Mouse (Mus musculus) limb, embryonic 14.5 days (tissue): ENCODE data around the gene Pou5f1. TPM values are rescaled to one million over a fixed set of nuclear protein-coding genes. Genes with fewer than 3 reads are reported as not detected.

Experiments
- ATAC-seq: fragments of 200-750 bp; cut with Nextera tagmentation; 2 replicates; pipeline ENCODE4 v1.8.0; 2017; ENCODE audit warnings: low read depth, moderate number of reproducible peaks, moderate TSS enrichment; ENCODE audit not compliant: low FRiP score
- DNase-seq: peaks from one replicate; pipeline ENCODE4 v3.0.0-alpha.2; 2015; ENCODE audit warnings: low spot score
- H3K27ac ChIP-seq: fragments of 300-500 bp; sonication (generic); replicated peaks from 2 replicates; pipeline ENCODE4 v1.5.1; 2014; ENCODE audit warnings: low read depth, mild to moderate bottlenecking, low read length, moderate library complexity, mixed read lengths
- H3K27me3 ChIP-seq: fragments of 300-500 bp; sonication (generic); 2 replicates; pipeline ENCODE4 v1.6.1; 2014; ENCODE audit warnings: low read length, mixed read lengths; ENCODE audit not compliant: control insufficient read depth, insufficient read depth
- H3K36me3 ChIP-seq: fragments of 300-500 bp; sonication (generic); 2 replicates; pipeline ENCODE4 v1.6.1; 2014; ENCODE audit warnings: mild to moderate bottlenecking, low read length, moderate library complexity, mixed read lengths; ENCODE audit not compliant: control insufficient read depth, insufficient read depth
- H3K4me1 ChIP-seq: fragments of 300-500 bp; sonication (generic); 2 replicates; pipeline ENCODE4 v1.6.1; 2014; ENCODE audit warnings: antibody characterized with exemption, low read length, mixed read lengths; ENCODE audit not compliant: control insufficient read depth, insufficient read depth
- H3K4me2 ChIP-seq: fragments of 300-500 bp; sonication (generic); replicated peaks from 2 replicates; pipeline ENCODE4 v1.6.1; 2014; ENCODE audit warnings: low read depth, mild to moderate bottlenecking, low read length, moderate library complexity; ENCODE audit not compliant: severe bottlenecking
- H3K4me3 ChIP-seq: fragments of 300-500 bp; sonication (generic); replicated peaks from 2 replicates; pipeline ENCODE4 v1.5.1; 2014; ENCODE audit warnings: low read length
- H3K9ac ChIP-seq: fragments of 300-500 bp; sonication (generic); 2 replicates; pipeline ENCODE4 v1.6.1; 2014; ENCODE audit warnings: mild to moderate bottlenecking, low read depth, low read length, moderate library complexity; ENCODE audit not compliant: severe bottlenecking
- H3K9me3 ChIP-seq: fragments of 300-500 bp; sonication (generic); 2 replicates; pipeline ENCODE4 v1.6.1; 2016; ENCODE audit warnings: low read length; ENCODE audit not compliant: control insufficient read depth
- POLR2A ChIP-seq: fragments of 200-500 bp; IDR thresholded peaks from 2 replicates; pipeline ENCODE4 v1.8.0; 2012; ENCODE audit warnings: inconsistent platforms, mild to moderate bottlenecking, moderate library complexity, borderline replicate concordance; ENCODE audit not compliant: insufficient read depth, insufficient read length; ENCODE audit errors: extremely low read depth
- WGBS: fragments of 180-500 bp; shearing (Covaris S2); extraction: QIAGEN DNeasy Blood & Tissue Kit; methylation state at CpG from one replicate; pipeline ENCODE4 v1.1.7; 2014; 5-methylcytosine and 5-hydroxymethylcytosine counted together
- polyA plus RNA-seq, 2 experiments: library from polyadenylated mRNA; depleted of rRNA in 1 of 2; stranded (reverse) in 1 of 2; unstranded in 1 of 2; fragments of >200 nt; fragmentation: Nextera tagmentation in 1 of 2; extraction: Ambion mirVana in 1 of 2; gene quantifications; 2 replicates each; pipeline versions ENCODE4 v1.2.1 to v1.2.3; 2012 to 2014

The Pou5f1 gene
- polyA plus RNA-seq, 2 experiments: 0.06 TPM; not detected in 1

DNA sequence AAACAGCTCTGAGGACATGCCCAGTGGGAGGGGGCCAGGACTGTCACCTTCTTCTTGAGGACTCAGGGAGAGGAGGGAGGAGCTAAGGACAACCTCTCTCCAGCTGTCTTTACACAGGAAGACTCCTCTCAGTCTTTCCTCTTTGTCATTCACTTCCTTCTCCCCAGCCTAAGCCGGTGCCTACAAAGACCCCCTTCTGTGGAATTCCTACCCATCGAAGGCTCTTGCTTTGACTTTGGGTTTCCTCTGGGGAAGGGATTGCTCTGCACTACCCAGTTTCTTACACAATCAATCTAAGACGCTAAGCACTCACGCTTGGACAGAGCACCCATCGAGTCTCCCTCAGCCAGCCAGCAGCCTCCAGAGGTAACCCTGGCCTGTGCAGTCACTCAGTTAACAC lies 42.8 kb downstream of the Pou5f1 start:
- 25% methylated on average over 5 of the region's 5 CpGs for WGBS
- Histone ChIP-seq H3K4me1 (no peaks in the 10 kb centered on the region; the same call in 1 of the 2 replicates), H3K36me3 (no peaks in the 10 kb centered on the region), H3K9me3 (no peaks in the 10 kb centered on the region), H3K4me3 (no peak overlapping the region), H3K27ac (no peak overlapping the region), H3K4me2 (no peak overlapping the region), H3K9ac (no peak overlapping the region), H3K27me3 (no peaks in the 10 kb centered on the region)
- ATAC-seq (no peak), DNase-seq (no peak)
- TF ChIP-seq POLR2A: no peak

DNA sequence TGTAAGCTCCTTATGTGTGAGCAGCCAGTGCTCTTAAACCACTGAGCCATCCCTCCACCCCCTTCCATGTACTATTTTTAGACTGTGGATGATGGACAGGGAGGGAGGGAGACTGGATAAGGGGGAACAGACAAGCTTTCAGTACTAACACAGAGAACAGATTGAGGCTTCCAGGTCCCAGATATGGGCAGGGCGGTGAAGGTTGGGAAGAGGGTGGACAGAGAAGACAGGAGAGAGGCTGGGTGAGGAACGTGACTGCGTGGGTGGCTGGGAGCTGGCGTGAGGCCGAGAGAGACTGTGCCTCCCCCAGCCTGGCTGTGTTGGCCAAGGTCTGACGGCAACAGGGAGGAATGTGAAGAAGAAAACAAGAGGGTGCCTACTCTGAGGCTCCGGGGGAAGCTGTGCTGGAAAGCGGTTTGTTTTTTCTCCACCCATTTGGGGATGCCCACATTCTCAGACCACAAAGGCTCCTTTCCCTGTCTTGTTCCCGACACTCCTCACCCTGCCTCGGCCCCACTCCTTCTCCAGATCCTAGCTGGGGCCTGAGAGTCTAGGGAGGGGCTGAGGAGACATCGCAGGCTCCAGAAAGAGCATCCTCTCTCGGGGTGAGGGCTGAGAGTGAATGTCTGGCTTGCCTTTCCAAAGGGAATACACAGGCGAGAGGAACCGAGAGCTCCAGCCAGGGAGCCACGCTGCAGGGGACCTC lies 43.8 kb downstream of the Pou5f1 start:
- H3K4me3 ChIP-seq: no peak overlapping the region
- no peak overlapping the region for H3K4me2 ChIP-seq
- no peaks in the 10 kb centered on the region; the same call in 1 of the 2 replicates for H3K4me1 ChIP-seq
- 55% methylated on average over 15 of the region's 15 CpGs for WGBS
- no peaks in the 10 kb centered on the region for H3K9me3 ChIP-seq
- H3K27ac ChIP-seq: peak overlapping the region; percentile 2
- H3K27me3 ChIP-seq: no peaks in the 10 kb centered on the region
- no peaks in the 10 kb centered on the region for H3K36me3 ChIP-seq
- no peak for DNase-seq
- peak overlapping the region; percentile 31; the same call in 1 of the 2 replicates for H3K9ac ChIP-seq
- peak; percentile 51 for ATAC-seq
- no peak for TF ChIP-seq POLR2A

DNA sequence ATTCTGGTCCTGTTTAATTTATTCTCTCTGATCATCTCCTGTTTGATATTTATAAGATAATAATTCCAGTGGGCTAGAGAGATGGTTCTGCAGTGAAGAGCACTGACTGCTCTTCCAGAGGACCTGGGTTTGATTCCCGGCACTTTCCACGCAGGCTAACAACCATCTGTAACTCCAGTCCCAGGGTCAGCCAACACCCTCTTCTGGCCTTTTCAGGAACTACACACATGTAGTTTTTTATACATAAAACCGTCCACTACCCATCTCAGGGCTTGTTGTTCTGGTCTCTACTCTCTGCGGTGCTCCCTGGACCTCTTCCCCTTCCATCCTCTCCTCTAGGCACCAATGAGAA lies 44.3 kb downstream of the Pou5f1 start:
- no peak overlapping the region for H3K9ac ChIP-seq
- H3K9me3 ChIP-seq: no peaks in the 10 kb centered on the region
- H3K4me2 ChIP-seq: no peak overlapping the region
- 93% methylated on average over 4 of the region's 4 CpGs for WGBS
- H3K36me3 ChIP-seq: no peaks in the 10 kb centered on the region
- no peak overlapping the region for H3K4me3 ChIP-seq
- ATAC-seq: no peak
- no peaks in the 10 kb centered on the region; the same call in 1 of the 2 replicates for H3K4me1 ChIP-seq
- no peaks in the 10 kb centered on the region for H3K27me3 ChIP-seq
- DNase-seq: no peak
- TF ChIP-seq POLR2A: no peak
- H3K27ac ChIP-seq: peak overlapping the region; percentile 2; the same call in 1 of the 2 replicates

DNA sequence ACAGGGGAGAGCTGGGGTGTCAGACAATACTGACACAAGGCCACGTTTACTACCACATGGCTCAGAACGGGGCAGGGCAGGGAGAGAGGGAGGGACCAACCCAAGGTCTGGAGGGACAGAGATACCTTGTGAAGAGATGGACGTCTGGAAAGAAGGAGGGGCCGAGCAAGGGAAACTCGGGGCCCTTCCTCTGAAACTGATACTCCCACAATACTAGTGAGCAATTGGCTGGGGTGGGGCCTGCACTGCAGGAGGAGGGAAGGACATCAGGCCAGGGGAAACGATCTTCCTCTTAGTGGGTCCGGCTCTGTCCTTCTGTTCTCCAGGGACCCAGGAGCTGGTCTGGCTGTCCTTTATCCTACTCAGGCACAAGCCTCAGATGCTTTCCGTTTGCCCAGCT lies 45.1 kb downstream of the Pou5f1 start:
- WGBS: 36% methylated on average over 8 of the region's 8 CpGs
- no peak for ATAC-seq
- no peak overlapping the region for H3K27ac ChIP-seq

GRCm38 (mm10) chr17:35551881-35552414 lies 46.1 kb downstream of the Pou5f1 start, which contains the start of gene Cdsn:
TSS of gene Cdsn (plus strand) at chr17:35552128.
- Histone ChIP-seq H3K9ac (no peak within 1 kb of the TSS), H3K9me3 (no peaks in the 10 kb centered on the region), H3K4me2 (no peak within 1 kb of the TSS), H3K4me3 (no peak within 1 kb of the TSS), H3K27ac (no peak within 1 kb of the TSS), H3K27me3 (no peaks in the 10 kb centered on the region), H3K36me3 (no peaks in the 10 kb centered on the region), H3K4me1 (no peaks in the 10 kb centered on the region; the same call in 1 of the 2 replicates)
- ATAC-seq (no peak), DNase-seq (no peak)
- WGBS: 84% methylated on average over 10 of the region's 10 CpGs
- TF ChIP-seq POLR2A: no peak

More for the DNA sequence above, 45.1 kb downstream of the Pou5f1 start:
- no peak overlapping the region for H3K4me2 ChIP-seq
- H3K9me3 ChIP-seq: no peaks in the 10 kb centered on the region
- DNase-seq: no peak
- H3K9ac ChIP-seq: no peak overlapping the region
- no peaks in the 10 kb centered on the region for H3K36me3 ChIP-seq
- H3K4me1 ChIP-seq: no peaks in the 10 kb centered on the region; the same call in 1 of the 2 replicates
- TF ChIP-seq POLR2A: no peak
- H3K4me3 ChIP-seq: no peak overlapping the region
- no peaks in the 10 kb centered on the region for H3K27me3 ChIP-seq
